7 mouse cellular contexts compared by ENCODE assay signal in the genomic region with DNA sequence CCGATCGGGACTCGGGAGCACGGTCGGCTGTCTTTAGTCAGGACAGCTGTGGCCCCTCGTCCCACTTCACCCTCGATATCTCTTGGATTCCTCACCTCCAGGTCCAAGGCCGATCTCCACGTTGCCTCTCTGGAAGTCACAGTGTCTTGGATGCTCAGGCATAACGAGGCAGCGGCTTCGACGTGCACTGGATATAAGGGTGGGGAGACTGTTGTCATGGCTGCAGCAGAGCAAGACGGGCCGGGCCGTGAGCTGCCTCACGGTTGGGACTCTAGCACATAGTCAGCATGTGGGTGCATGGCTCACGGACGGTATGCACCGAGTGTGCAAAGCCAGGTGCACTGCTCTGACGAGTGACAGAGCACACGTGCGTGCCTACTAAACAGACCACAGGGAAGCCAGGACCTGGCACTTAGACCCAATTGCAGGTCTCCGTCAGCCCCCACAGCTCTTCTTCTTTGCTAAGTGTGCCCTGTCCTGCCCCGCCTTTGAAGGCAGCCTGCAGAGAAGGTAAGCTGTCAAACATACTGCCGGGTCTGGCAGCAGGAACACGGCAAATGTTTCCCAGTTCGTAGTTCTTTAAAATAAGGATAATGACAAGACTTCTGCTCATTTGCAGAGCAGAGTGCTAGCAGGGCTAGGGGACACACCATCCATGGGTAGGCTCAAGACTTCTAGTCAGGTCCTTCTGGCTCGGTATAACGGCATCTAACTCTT. TPM values are rescaled to one million over a fixed set of nuclear protein-coding genes. Genes with fewer than 3 reads are reported as not detected.
DNase-seq lines count a peak whose midpoint lies in the region; ATAC-seq and TF ChIP-seq lines count a peak whose summit lies in the region.

No protein-coding gene starts in this region.

- H3K9me3 ChIP-seq in lung, postnatal 0 days (ENCODE audit: low read length), result no peaks in the 10 kb centered on the region
- no peaks in the 10 kb centered on the region for H3K9me3 ChIP-seq in embryonic facial prominence, embryonic 14.5 days (ENCODE audit: control insufficient read depth, low read length)
- no peaks in the 10 kb centered on the region for H3K9me3 ChIP-seq in limb, embryonic 10.5 days (replicated peaks)
- no peaks in the 10 kb centered on the region for H3K9me3 ChIP-seq in neural tube, embryonic 12.5 days

- no peak overlapping the region for H3K27ac ChIP-seq in lung, postnatal 0 days (ENCODE audit: low read length)
- H3K27ac ChIP-seq in embryonic facial prominence, embryonic 14.5 days (replicated peaks; ENCODE audit: low read depth, low read length), result no peak overlapping the region
- 0 out of 2 replicates have a peak overlapping the region, but pooled peaks have one; percentile 40 for H3K27ac ChIP-seq in limb, embryonic 10.5 days
- H3K27ac ChIP-seq in neural tube, embryonic 12.5 days, result no peak overlapping the region

- H3K9ac ChIP-seq in lung, postnatal 0 days (replicated peaks; ENCODE audit: low read depth), result no peak overlapping the region
- no peak overlapping the region; the same call in 1 of the 2 replicates for H3K9ac ChIP-seq in embryonic facial prominence, embryonic 14.5 days (ENCODE audit: low read depth, low read length)
- H3K9ac ChIP-seq in neural tube, embryonic 12.5 days, result no peak overlapping the region

- TF ChIP-seq POLR2A in lung, adult 2 months (IDR thresholded peaks at IDR 0.05; ENCODE audit: borderline replicate concordance, extremely low read depth, low read depth, low read length), result no peak

- DNase-seq in lung, postnatal 0 days (ENCODE audit: low spot score), result peak; percentile 21
- DNase-seq in lung, adult 2 months, result no peak
- DNase-seq in embryonic facial prominence, embryonic 14.5 days (ENCODE audit: low spot score), result no peak
- peak; percentile 59 for DNase-seq in limb, embryonic 10.5 days (ENCODE audit: low spot score)
- DNase-seq in cerebellum, postnatal 36 days, result no peak
- no peak for DNase-seq in kidney, adult 9 months

- H3K4me1 ChIP-seq in lung, postnatal 0 days (ENCODE audit: insufficient read depth, low read depth, low read length), result 0 out of 2 replicates have a peak, but pooled peaks cover 2% of the 10 kb centered on the region
- H3K4me1 ChIP-seq in lung, adult 2 months (ENCODE audit: control insufficient read depth, insufficient read depth, low read length), result peaks cover 7% of the 10 kb centered on the region
- H3K4me1 ChIP-seq in embryonic facial prominence, embryonic 14.5 days (ENCODE audit: control insufficient read depth, insufficient read depth, low read length), result no peaks in the 10 kb centered on the region
- H3K4me1 ChIP-seq in limb, embryonic 10.5 days, result peaks cover 20% of the 10 kb centered on the region
- H3K4me1 ChIP-seq in neural tube, embryonic 12.5 days, result peaks cover 13% of the 10 kb centered on the region

- H3K4me2 ChIP-seq in lung, postnatal 0 days (replicated peaks; ENCODE audit: low read depth, low read length), result 0 out of 2 replicates have a peak overlapping the region, but pooled peaks have one; percentile 27
- peak overlapping the region; percentile 36; the same call in 1 of the 2 replicates for H3K4me2 ChIP-seq in embryonic facial prominence, embryonic 14.5 days (ENCODE audit: low read depth, low read length)
- H3K4me2 ChIP-seq in neural tube, embryonic 12.5 days (replicated peaks), result peak overlapping the region; percentile 49

- TF ChIP-seq EP300 in lung, postnatal 0 days (IDR thresholded peaks at IDR 0.05), result no peak

- peak overlapping the region; percentile 5; the same call in 1 of the 2 replicates for H3K4me3 ChIP-seq in lung, postnatal 0 days (ENCODE audit: low read depth, low read length)
- H3K4me3 ChIP-seq in lung, adult 2 months (replicated peaks; ENCODE audit: extremely low read depth, low read depth, low read length), result no peak overlapping the region
- H3K4me3 ChIP-seq in embryonic facial prominence, embryonic 14.5 days (ENCODE audit: low read depth, low read length), result peak overlapping the region; percentile 15; the same call in 1 of the 2 replicates
- H3K4me3 ChIP-seq in limb, embryonic 10.5 days, result peak overlapping the region; percentile 37
- H3K4me3 ChIP-seq in neural tube, embryonic 12.5 days, result peak overlapping the region; percentile 22

- H3K36me3 ChIP-seq in lung, postnatal 0 days (ENCODE audit: insufficient read depth, low read length), result no peaks in the 10 kb centered on the region
- H3K36me3 ChIP-seq in embryonic facial prominence, embryonic 14.5 days (ENCODE audit: control insufficient read depth, insufficient read depth, low read length), result no peaks in the 10 kb centered on the region
- H3K36me3 ChIP-seq in limb, embryonic 10.5 days, result peaks cover 1% of the 10 kb centered on the region
- H3K36me3 ChIP-seq in neural tube, embryonic 12.5 days, result peaks cover 3% of the 10 kb centered on the region; the same call in 1 of the 2 replicates

- H3K27me3 ChIP-seq in lung, postnatal 0 days (replicated peaks; ENCODE audit: insufficient read depth, low read length), result peaks cover 20% of the 10 kb centered on the region
- peaks cover 24% of the 10 kb centered on the region for H3K27me3 ChIP-seq in embryonic facial prominence, embryonic 14.5 days (replicated peaks; ENCODE audit: control insufficient read depth, insufficient read depth, low read length)
- H3K27me3 ChIP-seq in limb, embryonic 10.5 days (ENCODE audit: low read depth, poor library complexity, severe bottlenecking), result peaks cover 51% of the 10 kb centered on the region
- H3K27me3 ChIP-seq in neural tube, embryonic 12.5 days (replicated peaks), result peaks cover 27% of the 10 kb centered on the region

- TF ChIP-seq CTCF in lung, postnatal 0 days (IDR thresholded peaks at IDR 0.05), result no peak
- no peak for TF ChIP-seq CTCF in lung, adult 2 months (IDR thresholded peaks at IDR 0.05; ENCODE audit: insufficient read depth, low read length)

- peak; percentile 55 for ATAC-seq in lung, postnatal 0 days
- ATAC-seq in embryonic facial prominence, embryonic 14.5 days (ENCODE audit: low read depth), result peak; percentile 27; the same call in 1 of the 2 replicates
- peak; percentile 54 for ATAC-seq in neural tube, embryonic 12.5 days (ENCODE audit: low FRiP score, low read depth)

- 3% methylated on average over 28 of the region's 30 CpGs for WGBS in lung, postnatal 0 days
- WGBS in lung, adult 2 months, result 5% methylated on average over 30 of the region's 30 CpGs
- WGBS in embryonic facial prominence, embryonic 14.5 days, result 1% methylated on average over 27 of the region's 30 CpGs
- WGBS in limb, embryonic 10.5 days, result 2% methylated on average over 30 of the region's 30 CpGs
- WGBS in neural tube, embryonic 12.5 days, result 2% methylated on average over 30 of the region's 30 CpGs

RNA-seq across cellular contexts. Expression of a gene that starts 0.9 kb away (rescaled TPM):
- 0.12 and 0.24 TPM in 2 replicates for polyA plus RNA-seq in lung, postnatal 0 days (2015; fragmentation: Nextera tagmentation; extraction: Ambion mirVana)
- polyA plus RNA-seq in lung, adult 2 months (2012; rRNA removed), result 0.22 and 2.9 TPM in 2 replicates
- 0.35 and 0.56 TPM in 2 replicates for polyA plus RNA-seq in embryonic facial prominence, embryonic 14.5 days (2014; fragmentation: Nextera tagmentation; extraction: Ambion mirVana)
- 0.59 and 1.1 TPM in 2 replicates for polyA plus RNA-seq in limb, embryonic 10.5 days (2016; fragmentation: Nextera tagmentation; extraction: Ambion mirVana)
- 2.6 and 2.9 TPM in 2 replicates for polyA plus RNA-seq in neural tube, embryonic 12.5 days (2016; fragmentation: Nextera tagmentation; extraction: Ambion mirVana)

RNA-seq across cellular contexts. Expression of a gene that starts 18.7 kb away (rescaled TPM):
- polyA plus RNA-seq in lung, postnatal 0 days (2015; fragmentation: Nextera tagmentation; extraction: Ambion mirVana), result 18.7 and 19.8 TPM in 2 replicates
- polyA plus RNA-seq in lung, adult 2 months (2012; rRNA removed), result 44.1 and 54.6 TPM in 2 replicates
- 56.5 and 59.5 TPM in 2 replicates for polyA plus RNA-seq in embryonic facial prominence, embryonic 14.5 days (2014; fragmentation: Nextera tagmentation; extraction: Ambion mirVana)
- polyA plus RNA-seq in limb, embryonic 10.5 days (2016; fragmentation: Nextera tagmentation; extraction: Ambion mirVana), result 103 and 141 TPM in 2 replicates
- 74.0 and 74.5 TPM in 2 replicates for polyA plus RNA-seq in neural tube, embryonic 12.5 days (2016; fragmentation: Nextera tagmentation; extraction: Ambion mirVana)

RNA-seq across cellular contexts. Expression of a gene that starts 19.9 kb away (rescaled TPM):
- polyA plus RNA-seq in lung, postnatal 0 days (2015; fragmentation: Nextera tagmentation; extraction: Ambion mirVana), result 11.2 and 12.7 TPM in 2 replicates
- polyA plus RNA-seq in lung, adult 2 months (2012; rRNA removed), result 61.9 and 78.1 TPM in 2 replicates
- polyA plus RNA-seq in embryonic facial prominence, embryonic 14.5 days (2014; fragmentation: Nextera tagmentation; extraction: Ambion mirVana), result 23.9 and 25.8 TPM in 2 replicates
- 24.2 and 25.2 TPM in 2 replicates for polyA plus RNA-seq in limb, embryonic 10.5 days (2016; fragmentation: Nextera tagmentation; extraction: Ambion mirVana)
- 27.3 and 29.0 TPM in 2 replicates for polyA plus RNA-seq in neural tube, embryonic 12.5 days (2016; fragmentation: Nextera tagmentation; extraction: Ambion mirVana)

RNA-seq across cellular contexts. Expression of a gene that starts 38.9 kb away (rescaled TPM):
- polyA plus RNA-seq in lung, postnatal 0 days (2015; fragmentation: Nextera tagmentation; extraction: Ambion mirVana), result 0.46 and 0.56 TPM in 2 replicates
- 2.0 and 6.0 TPM in 2 replicates for polyA plus RNA-seq in lung, adult 2 months (2012; rRNA removed)
- 1.5 and 2.2 TPM in 2 replicates for polyA plus RNA-seq in embryonic facial prominence, embryonic 14.5 days (2014; fragmentation: Nextera tagmentation; extraction: Ambion mirVana)
- 0.18 and 0.29 TPM in 2 replicates for polyA plus RNA-seq in limb, embryonic 10.5 days (2016; fragmentation: Nextera tagmentation; extraction: Ambion mirVana)
- polyA plus RNA-seq in neural tube, embryonic 12.5 days (2016; fragmentation: Nextera tagmentation; extraction: Ambion mirVana), result 1.7 and 2.0 TPM in 2 replicates

RNA-seq across cellular contexts. Expression of a gene that starts 51.4 kb away (rescaled TPM):
- polyA plus RNA-seq in lung, postnatal 0 days (2015; fragmentation: Nextera tagmentation; extraction: Ambion mirVana), result 4.0 and 5.1 TPM in 2 replicates
- polyA plus RNA-seq in lung, adult 2 months (2012; rRNA removed), result 4.6 and 5.1 TPM in 2 replicates
- 0.74 and 0.79 TPM in 2 replicates for polyA plus RNA-seq in embryonic facial prominence, embryonic 14.5 days (2014; fragmentation: Nextera tagmentation; extraction: Ambion mirVana)
- polyA plus RNA-seq in limb, embryonic 10.5 days (2016; fragmentation: Nextera tagmentation; extraction: Ambion mirVana), result 1.1 and 1.2 TPM in 2 replicates
- 6.8 and 7.0 TPM in 2 replicates for polyA plus RNA-seq in neural tube, embryonic 12.5 days (2016; fragmentation: Nextera tagmentation; extraction: Ambion mirVana)

Comparison
In these comparisons a context has a peak if more than half of its experiments do, and no peak if none do; other contexts are left out.
1. DNase-seq: peak in lung, postnatal 0 days (single experiment) and limb, embryonic 10.5 days (single experiment); none in lung, adult 2 months (single experiment), embryonic facial prominence, embryonic 14.5 days (single experiment), cerebellum, postnatal 36 days (0 of 2) and kidney, adult 9 months (single experiment).
2. Peak in every context shown above with its lines, with median percentiles within 50 percentile points of each other: ATAC-seq and H3K4me2 ChIP-seq.